Mouse (Mus musculus): Measurements from ENCODE around the gene Mrgprb5. TPM values are rescaled to one million over a fixed set of nuclear protein-coding genes. Genes with fewer than 3 reads are reported as not detected.
"Not testable (repeated sequence)": the region's sequence is repeated elsewhere in the genome, so short reads cannot be mapped to it uniquely, and the experiment has no call there.

Mrgprb5 gene
- polyA plus RNA-seq (2015; fragmentation: Nextera tagmentation; extraction: Ambion mirVana): not detected in 2 replicates

DNA sequence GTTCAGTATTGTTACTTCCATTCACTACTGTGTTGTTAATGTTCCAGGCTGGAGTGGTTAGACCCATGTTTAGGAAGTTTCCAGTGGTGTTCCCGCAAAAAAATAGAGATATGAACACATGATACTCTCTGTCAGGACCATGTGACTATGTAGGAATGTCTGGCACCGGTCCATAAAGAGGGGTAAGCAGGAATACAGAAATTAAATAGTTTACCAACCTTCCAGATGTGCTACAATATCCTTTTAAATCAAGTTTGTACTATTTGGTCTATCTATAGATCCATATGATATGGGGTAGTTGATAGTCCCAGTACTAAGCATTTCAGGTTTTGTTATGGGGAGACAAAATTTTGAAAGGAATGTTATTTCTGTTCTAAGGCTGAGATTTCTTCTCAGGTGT is at the start of gene Mrgprb5:
Gene Mrgprb5, minus strand, starts transcription at position 101 of the 400 bp plus-strand sequence.
- WGBS: 80% methylated on average over 2 of the region's 2 CpGs
- no peak for ATAC-seq (ENCODE audit: low FRiP score)
- Histone ChIP-seq H3K27ac (no peak within 1 kb of the TSS), H3K9ac (no peak within 1 kb of the TSS), H3K27me3 (no peaks in the 10 kb centered on the region), H3K4me1 (replicated peaks) (no peaks in the 10 kb centered on the region), H3K4me2 (no peak within 1 kb of the TSS), H3K4me3 (no peak within 1 kb of the TSS), H3K36me3 (no peaks in the 10 kb centered on the region), H3K9me3 (no peaks in the 10 kb centered on the region)

DNA sequence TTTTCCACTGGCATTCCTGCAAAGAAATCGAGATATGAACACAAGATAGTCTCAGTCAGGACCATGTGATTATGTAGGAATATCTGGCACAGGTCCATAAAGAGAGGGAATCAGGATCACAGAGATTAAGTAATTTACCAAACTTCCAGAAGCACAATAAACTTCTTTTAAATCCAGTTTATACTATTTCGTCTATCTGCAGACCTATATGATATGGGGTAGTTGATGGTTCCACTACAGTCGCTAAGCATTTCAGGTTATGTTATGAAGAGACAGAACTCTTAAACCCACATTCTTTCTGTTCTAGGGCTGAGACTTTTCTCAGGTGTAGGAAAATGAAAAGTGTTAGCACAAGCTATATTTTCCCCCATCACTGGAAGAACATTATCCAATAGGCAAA is 30.4 kb upstream of the Mrgprb5 start, which contains the start of gene Mrgprb4:
Gene Mrgprb4, minus strand, starts transcription at position 101 of the 400 bp plus-strand sequence.
- Histone ChIP-seq H3K27ac (no peak within 1 kb of the TSS), H3K4me2 (no peak within 1 kb of the TSS), H3K4me3 (no peak within 1 kb of the TSS), H3K9ac (no peak within 1 kb of the TSS), H3K36me3 (no peaks in the 10 kb centered on the region), H3K4me1 (replicated peaks) (no peaks in the 10 kb centered on the region), H3K9me3 (peaks cover 4% of the 10 kb centered on the region), H3K27me3 (no peaks in the 10 kb centered on the region)
- WGBS: 92% methylated on average over 3 of the region's 3 CpGs
- ATAC-seq (ENCODE audit: low FRiP score): no peak

DNA sequence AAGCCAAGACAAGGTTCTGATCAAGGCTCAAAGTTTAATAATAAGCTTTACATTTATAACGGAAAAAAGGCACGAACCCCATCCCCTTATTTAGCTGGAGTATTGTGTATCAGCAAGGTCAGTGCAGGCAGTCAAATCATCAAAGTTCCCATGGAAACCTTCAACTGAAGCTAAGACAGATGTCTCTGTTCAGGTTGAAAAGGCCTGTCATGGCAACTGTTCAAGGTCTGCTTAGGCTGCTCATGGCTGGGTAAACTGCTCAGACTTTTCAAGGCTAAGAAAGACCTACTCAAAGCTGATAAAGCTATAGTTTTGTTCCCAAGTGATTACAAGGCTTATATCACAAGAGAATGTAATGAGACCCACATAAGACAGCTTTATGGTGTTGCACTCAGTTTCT is 1.3 kb downstream of the Mrgprb5 start:
- no peak overlapping the region for H3K4me2 ChIP-seq
- H3K4me1 ChIP-seq (replicated peaks): no peaks in the 10 kb centered on the region
- H3K9ac ChIP-seq: no peak overlapping the region
- no peak for ATAC-seq (ENCODE audit: low FRiP score)
- no peak overlapping the region for H3K4me3 ChIP-seq
- no peaks in the 10 kb centered on the region for H3K36me3 ChIP-seq
- no peak overlapping the region for H3K27ac ChIP-seq
- H3K9me3 ChIP-seq: no peaks in the 10 kb centered on the region
- WGBS: 67% methylated on average over 2 of the region's 2 CpGs
- H3K27me3 ChIP-seq: no peaks in the 10 kb centered on the region

DNA sequence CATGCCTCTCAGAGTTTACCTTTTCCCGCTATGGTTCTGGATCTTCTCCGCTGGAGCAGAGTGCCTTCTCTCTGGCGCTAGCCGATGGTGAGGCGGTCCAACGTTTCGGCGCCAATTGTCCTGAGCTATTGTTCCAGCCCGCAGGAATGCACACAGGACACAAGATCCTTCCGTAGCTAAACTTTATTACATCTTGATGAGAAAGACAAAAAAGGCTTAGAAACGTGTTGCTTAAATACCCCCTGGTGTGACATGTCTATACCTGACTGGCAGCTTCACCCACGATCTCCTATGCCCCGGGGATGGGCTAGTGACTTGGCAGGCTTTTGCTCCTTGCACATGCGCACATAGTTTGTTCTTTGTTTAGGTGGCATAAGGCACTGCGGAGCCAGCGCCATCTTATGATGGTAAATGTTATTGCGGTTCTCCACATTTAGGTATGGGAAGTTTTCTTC is 30.5 kb downstream of the Mrgprb5 start:
- Histone ChIP-seq H3K4me1 (replicated peaks) (peaks cover 5% of the 10 kb centered on the region), H3K27ac (peak overlapping the region; percentile 92), H3K9ac (peak overlapping the region; percentile 84), H3K9me3 (peaks cover 9% of the 10 kb centered on the region; the same call in 1 of the 2 replicates), H3K27me3 (no peaks in the 10 kb centered on the region), H3K4me3 (peak overlapping the region; percentile 59), H3K4me2 (peak overlapping the region; percentile 75), H3K36me3 (no peaks in the 10 kb centered on the region)
- WGBS: 1% methylated on average over 17 of the region's 17 CpGs
- peak; percentile 74 for ATAC-seq (ENCODE audit: low FRiP score)

DNA sequence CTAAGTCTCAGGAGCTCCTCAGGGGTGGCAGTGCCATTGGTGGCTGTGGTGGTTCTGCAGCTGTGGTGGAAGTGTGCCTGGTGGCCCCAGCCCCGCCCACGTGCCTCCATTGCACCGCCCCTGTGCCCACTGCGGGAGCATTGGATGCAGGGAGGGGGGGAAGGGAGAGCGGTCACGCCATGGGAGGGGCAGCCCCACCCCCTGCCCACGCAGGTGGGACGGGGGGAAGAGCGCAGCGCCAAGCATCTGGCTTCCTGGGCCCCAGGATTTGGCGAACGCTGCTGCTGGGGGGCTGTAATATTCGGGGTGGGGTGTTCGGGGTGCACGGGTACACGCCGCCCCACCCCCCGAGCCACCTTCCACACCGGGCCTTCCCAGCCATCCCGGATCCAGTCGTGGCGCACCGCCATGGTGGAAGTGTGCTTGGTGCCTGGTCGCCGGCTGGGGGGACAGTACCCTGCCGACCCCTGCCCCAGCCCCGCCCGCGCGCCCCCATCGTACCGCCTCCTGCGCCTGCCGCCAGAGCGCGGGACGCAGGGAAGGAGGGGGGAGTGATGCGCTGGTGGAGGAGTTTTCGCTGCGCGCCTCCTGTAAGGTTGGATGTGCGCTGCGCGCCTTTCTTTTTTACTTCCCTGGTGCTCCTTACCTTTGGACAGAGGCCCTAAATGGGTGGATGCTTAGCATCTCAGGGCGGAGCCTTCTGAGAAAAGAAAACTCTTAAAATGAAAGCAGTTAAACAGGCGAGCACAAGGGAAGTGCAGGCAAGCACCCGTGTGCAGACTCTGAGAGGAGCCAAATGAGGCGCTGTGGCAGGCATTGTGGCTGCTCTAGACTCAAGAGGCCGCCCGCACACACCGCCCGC is 31.4 kb downstream of the Mrgprb5 start:
- Histone ChIP-seq H3K4me1 (replicated peaks) (peaks cover 5% of the 10 kb centered on the region), H3K4me2 (peak overlapping the region; percentile 75), H3K36me3 (no peaks in the 10 kb centered on the region), H3K27me3 (no peaks in the 10 kb centered on the region), H3K9me3 (peaks cover 7% of the 10 kb centered on the region; the same call in 1 of the 2 replicates), H3K9ac (peak overlapping the region; percentile 84), H3K27ac (peak overlapping the region; percentile 92), H3K4me3 (peak overlapping the region; percentile 59)
- 2% methylated on average over 52 of the region's 52 CpGs for WGBS
- ATAC-seq (ENCODE audit: low FRiP score): peak; percentile 93

DNA sequence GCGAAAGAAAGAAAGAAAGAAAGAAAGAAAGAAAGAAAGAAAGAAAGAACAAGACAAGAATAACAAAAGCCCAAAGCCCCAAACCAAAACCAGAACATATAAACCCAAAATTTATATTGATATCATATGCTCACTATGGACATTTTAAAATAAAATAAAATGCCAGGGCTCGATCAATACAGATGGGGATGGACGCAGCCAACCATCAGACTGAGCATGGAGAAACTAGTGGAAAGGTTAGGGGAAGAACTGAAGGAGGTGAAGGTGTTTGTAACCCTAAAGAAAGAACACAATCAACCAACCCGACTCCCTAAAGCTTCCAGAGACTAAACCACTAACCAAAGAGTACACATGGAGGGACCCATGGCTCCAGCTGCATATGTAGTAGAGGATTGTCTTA is 36.1 kb downstream of the Mrgprb5 start:
- H3K4me2 ChIP-seq: no peak overlapping the region
- H3K9ac ChIP-seq: no peak overlapping the region
- H3K4me3 ChIP-seq: no peak overlapping the region
- 0 out of 2 replicates have a peak, but pooled peaks have one; percentile 10 for ATAC-seq (ENCODE audit: low FRiP score)
- no peaks in the 10 kb centered on the region for H3K9me3 ChIP-seq
- WGBS: 60% methylated on average over 4 of the region's 4 CpGs
- peaks cover 5% of the 10 kb centered on the region for H3K4me1 ChIP-seq (replicated peaks)
- no peaks in the 10 kb centered on the region for H3K36me3 ChIP-seq
- H3K27ac ChIP-seq: no peak overlapping the region
- H3K27me3 ChIP-seq: no peaks in the 10 kb centered on the region

DNA sequence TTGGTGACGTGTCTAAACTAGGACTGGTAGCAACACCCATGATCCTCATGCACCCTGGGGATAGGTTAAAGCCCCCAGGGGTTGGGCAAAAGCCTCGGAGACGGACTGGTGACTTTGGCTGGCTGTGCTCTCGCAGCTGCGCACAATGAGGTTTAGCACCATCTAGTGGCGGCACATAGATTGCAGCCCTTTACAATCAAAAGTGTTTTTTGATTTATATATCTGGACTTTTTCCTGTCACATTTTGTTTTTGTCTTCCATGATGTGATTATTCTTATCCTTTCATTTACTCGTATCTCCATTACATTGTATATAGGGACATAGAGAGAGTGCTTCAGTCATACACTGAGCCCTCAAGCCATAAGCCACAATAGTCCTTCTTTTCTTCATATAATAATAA is 36.6 kb downstream of the Mrgprb5 start:
- ATAC-seq (ENCODE audit: low FRiP score): peak; percentile 81
- H3K4me2 ChIP-seq: peak overlapping the region; percentile 55
- H3K9ac ChIP-seq: not testable (repeated sequence)

DNA sequence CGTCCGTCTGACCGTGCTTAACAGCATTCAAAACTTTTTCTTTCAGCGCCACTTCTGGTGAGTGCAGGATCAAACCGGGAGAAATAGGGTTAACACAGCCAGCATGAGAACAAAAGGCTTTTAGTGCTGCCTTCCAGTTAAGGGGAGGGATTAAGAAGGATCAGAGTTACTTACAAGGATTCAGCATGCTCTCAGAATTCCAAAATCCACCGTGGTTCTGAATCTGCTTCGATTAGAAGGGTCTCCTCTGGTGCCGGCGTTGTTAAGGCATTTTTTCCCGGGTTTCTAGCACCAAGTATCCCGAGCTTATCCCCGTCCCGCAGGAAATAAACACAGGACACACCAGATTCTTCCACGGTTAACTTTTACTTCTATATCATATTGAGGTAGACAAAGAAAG is 37.0 kb downstream of the Mrgprb5 start:
- Histone ChIP-seq H3K4me3 (peak overlapping the region; percentile 37), H3K4me2 (peak overlapping the region; percentile 55), H3K27ac (peak overlapping the region; percentile 77), H3K9ac (peak overlapping the region; percentile 67)
- under 1% methylated on average over 11 of the region's 14 CpGs for WGBS
- not testable (repeated sequence) for H3K9me3 ChIP-seq; H3K36me3 ChIP-seq; ATAC-seq (ENCODE audit: low FRiP score); H3K4me1 ChIP-seq (replicated peaks); H3K27me3 ChIP-seq

More for the DNA sequence above, 36.6 kb downstream of the Mrgprb5 start:
- H3K36me3 ChIP-seq; H3K4me1 ChIP-seq (replicated peaks); H3K9me3 ChIP-seq; H3K27ac ChIP-seq; H3K27me3 ChIP-seq: not testable (repeated sequence)
- H3K4me3 ChIP-seq: peak overlapping the region; percentile 37
- WGBS: 3% methylated on average over 6 of the region's 7 CpGs

DNA sequence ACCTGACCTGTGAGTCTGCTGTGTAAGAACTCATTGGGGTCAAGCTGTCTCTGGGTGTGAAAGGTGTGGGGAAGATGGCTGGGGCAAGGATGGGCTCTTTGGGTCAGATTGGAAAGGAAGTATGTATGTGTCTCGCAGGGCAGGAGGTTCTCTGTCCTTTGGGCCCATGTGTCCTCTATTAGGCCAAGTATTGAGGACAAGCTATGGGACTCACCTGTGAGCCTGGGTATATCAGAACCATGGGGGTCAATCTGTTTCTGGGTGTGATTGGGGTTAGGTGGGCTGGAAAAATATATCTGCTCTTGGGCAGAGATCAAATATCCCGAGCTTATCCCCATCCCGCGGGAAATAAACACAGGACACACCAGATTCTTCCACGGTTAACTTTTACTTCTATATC is 45.0 kb downstream of the Mrgprb5 start:
- Histone ChIP-seq H3K4me2 (no peak overlapping the region), H3K27ac (no peak overlapping the region), H3K36me3 (no peaks in the 10 kb centered on the region), H3K9me3 (no peaks in the 10 kb centered on the region), H3K9ac (no peak overlapping the region), H3K4me3 (no peak overlapping the region), H3K27me3 (no peaks in the 10 kb centered on the region), H3K4me1 (replicated peaks) (no peaks in the 10 kb centered on the region)
- no peak for ATAC-seq (ENCODE audit: low FRiP score)
- WGBS: 80% methylated on average over 5 of the region's 5 CpGs

Other genes starting within 250 kb of the Mrgprb5 start
- not detected in 2 replicates for gene Mrgpra4, start 186.9 kb downstream of the Mrgprb5 start, polyA plus RNA-seq (2015; fragmentation: Nextera tagmentation; extraction: Ambion mirVana)
- gene Mrgprx1, start 141.4 kb downstream of the Mrgprb5 start, polyA plus RNA-seq (2015; fragmentation: Nextera tagmentation; extraction: Ambion mirVana): not detected in 2 replicates
- gene Mrgprb4, start 30.3 kb upstream of the Mrgprb5 start, polyA plus RNA-seq (2015; fragmentation: Nextera tagmentation; extraction: Ambion mirVana): not detected in 2 replicates
- not detected in 2 replicates for gene Mrgprb8, start 219.5 kb upstream of the Mrgprb5 start, polyA plus RNA-seq (2015; fragmentation: Nextera tagmentation; extraction: Ambion mirVana)

Measured in hindbrain, embryonic 13.5 days (tissue).